Comparison of ENCODE assay signal across 23 mouse cellular contexts in genomic region chr9:23261834-23262233, GRCm38 (mm10). TPM values are rescaled to one million over a fixed set of nuclear protein-coding genes. Genes with fewer than 3 reads are reported as not detected.
"Had no signal": no experiment of that assay in that cellular context is flagged by ENCODE, and none has a peak within 500 bp of the region (broad histone marks: within the 10 kb centered on the region; RNA-seq: fewer than 3 reads in every experiment).

No protein-coding gene starts in this region.

- DNase-seq: cerebellum, adult 2 months; cerebellum, adult 8-10 months; cerebellum, adult 9-10 months; cerebellum, adult 9-11 months; cerebellum, postnatal 10 days; cerebellum, postnatal 14 days; cerebellum, postnatal 25 days; cerebellum, postnatal 36 days; embryo, embryonic 11 days; forebrain, postnatal 0 days; gastrocnemius, adult 2 months; gastrocnemius, postnatal 10 days; gastrocnemius, postnatal 14 days; gastrocnemius, postnatal 25 days; gastrocnemius, postnatal 36 days; heart, adult 18-20 months; heart, adult 2 months had no signal

- ATAC-seq: forebrain, embryonic 13.5 days; forebrain, embryonic 14.5 days; forebrain, embryonic 15.5 days; forebrain, embryonic 16.5 days; forebrain, postnatal 0 days had no signal

RNA-seq across cellular contexts. Expression of gene Bmper, which starts 39.0 kb away (rescaled TPM):
- total RNA-seq: common myeloid progenitor, adult 5-6 weeks; granulocyte monocyte progenitor cell, adult 5-6 weeks had no signal
